Mouse (Mus musculus) inflammation-experienced regulatory T-cells, adult 6 months (primary cell): ENCODE data around the gene Inhba. TPM values are rescaled to one million over a fixed set of nuclear protein-coding genes. Genes with fewer than 3 reads are reported as not detected.

ENCODE experiments used
- ATAC-seq: one replicate; pipeline ENCODE4 v1.8.0; 2017
- polyA plus RNA-seq, 3 experiments: library from polyadenylated mRNA; unstranded; fragments of 100-300 nt; shearing (Covaris generic); gene quantifications; one replicate each; pipeline ENCODE4 v1.2.1; 2017

Gene Inhba
- polyA plus RNA-seq = under 1 TPM in 1 of 3 experiments, not detected in 2; 0.38 TPM

DNA sequence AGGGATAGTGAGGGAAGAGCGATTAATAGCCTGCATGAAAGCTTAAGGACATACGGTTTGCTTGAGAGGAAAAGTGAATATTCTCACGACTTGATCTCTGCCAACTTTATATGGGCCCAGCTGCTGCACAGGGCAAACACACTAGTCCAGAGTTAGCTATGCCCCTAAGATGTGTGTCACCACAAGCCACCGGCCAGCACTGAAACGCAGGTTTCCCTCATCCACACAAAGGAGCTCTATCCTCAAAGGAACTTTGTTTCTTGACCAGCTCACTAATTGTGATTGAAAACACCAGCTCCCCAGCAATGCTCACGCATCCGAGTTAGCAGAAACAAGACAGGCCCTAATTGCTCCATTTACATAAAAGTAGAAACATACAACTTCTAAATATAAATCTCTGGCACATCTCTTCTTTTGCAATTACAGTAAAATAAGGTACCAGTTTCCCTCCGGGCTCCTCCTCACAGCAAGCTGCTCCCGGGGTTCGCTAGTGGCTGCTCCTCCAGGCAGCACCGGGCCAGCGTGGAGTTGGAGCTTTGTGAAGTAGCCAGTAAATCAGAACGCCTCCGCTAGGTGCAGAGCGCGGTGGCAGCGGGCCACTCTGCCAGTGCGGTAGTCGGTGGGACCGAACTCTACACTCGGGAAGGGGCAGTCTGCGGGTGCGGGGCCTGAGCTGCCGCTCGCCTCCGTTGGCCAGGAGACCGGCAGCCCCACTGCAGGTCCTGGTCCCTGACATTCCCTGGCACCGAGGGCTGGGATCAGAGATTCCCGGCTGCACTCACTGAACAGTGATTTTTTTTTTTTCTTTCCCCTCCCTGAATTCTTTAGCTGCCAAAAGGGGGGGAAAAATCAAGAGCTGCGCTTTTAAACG lies at the start of gene Inhba:
TSS of gene Inhba (plus strand) at position 480 of the 871 bp plus-strand sequence.
- peak; percentile 22 for ATAC-seq

DNA sequence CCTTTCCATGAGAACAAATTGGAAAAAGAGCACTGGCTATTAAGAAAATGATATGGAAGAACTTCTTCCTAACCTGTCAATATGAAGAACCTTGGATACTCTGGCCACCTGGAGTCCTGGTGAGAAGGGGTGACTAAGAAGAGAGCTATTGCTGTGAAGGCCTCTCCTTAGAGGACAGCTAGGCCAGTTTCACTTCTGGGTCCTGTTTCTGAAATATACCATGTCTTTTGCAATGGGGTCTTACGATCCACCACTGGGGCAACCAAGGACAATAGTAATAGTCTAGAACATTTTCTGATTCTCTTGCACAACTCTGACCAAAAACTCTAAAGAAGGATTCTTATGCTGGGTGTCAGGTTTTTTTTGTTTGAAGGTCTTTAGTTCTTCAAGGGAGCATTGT lies 35.1 kb upstream of the Inhba start:
- no peak for ATAC-seq

DNA sequence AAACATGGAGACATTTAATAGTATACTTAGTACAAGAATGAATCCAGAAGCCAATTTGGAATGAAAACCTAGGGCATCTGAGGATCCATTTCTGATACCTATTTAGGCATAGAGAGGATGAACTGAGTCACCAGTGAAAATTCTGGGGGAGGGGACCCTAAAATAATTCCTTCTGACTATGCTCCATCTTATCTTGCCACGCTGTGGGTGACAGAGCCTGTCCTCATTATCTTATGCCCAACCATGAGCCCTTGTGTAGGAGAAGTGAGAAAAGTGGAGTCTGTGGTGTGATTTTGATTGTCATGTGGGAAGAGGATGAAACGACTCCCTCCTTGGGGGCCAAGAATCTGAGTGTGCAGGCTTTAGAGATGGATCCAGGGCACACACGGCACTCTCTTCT lies 32.1 kb upstream of the Inhba start:
- ATAC-seq = no peak

DNA sequence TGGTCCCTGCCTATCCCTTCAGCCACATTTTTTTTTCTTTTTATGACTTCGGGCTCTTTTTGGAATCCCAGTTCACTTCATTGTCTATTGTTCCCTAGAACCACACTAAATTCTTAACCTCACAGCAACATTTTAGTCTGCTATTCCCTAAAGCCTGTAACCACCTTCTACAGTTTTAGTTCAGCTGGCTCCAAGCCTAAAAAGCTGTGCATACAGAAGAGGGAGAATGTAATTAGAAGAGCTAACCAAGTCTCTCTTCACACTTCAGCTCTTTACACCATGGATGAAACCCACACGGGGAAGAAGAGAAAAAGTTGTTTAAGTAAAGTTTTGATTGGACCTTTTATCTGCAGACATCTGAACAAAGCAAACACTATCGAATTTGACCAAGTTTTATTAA lies 29.6 kb upstream of the Inhba start:
- no peak for ATAC-seq

DNA sequence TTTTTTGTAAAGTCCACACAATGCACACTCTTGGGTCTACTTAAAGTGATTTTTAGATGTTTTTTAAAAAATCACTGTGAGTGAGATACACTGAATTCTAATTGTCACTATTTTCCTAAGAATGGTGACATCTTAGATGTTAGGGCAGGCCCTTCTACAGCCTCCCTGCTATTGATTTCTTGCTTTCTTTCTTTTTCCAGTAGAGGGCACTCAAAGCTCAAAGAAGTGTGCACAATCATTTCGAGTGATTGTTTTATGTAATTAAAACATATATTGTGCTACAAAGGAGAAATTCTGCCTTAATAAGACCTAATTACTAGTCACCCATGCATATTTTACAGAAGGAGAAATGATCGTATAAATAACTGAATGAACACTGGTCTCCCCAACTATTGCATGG lies 25.9 kb upstream of the Inhba start:
- no peak for ATAC-seq

DNA sequence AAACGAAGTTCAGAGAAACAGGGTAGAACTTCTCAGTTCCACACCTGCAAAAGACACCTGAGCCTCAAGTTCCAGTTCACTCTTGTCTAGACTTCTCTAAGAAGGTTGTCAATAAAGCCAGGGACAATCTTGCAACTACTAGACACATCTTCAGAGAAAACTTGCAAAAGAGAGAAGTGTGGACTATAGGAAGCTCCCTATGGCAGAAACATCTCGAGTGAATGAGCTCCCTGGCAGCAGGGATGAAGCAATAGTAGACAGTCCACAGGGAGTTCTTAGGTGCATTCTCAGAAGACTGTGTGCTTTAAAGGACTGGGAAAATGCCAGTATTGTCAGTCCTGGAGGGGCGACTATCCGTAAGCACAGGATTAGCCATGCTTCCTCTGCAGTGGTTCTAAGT lies 25.5 kb upstream of the Inhba start:
- ATAC-seq = no peak

DNA sequence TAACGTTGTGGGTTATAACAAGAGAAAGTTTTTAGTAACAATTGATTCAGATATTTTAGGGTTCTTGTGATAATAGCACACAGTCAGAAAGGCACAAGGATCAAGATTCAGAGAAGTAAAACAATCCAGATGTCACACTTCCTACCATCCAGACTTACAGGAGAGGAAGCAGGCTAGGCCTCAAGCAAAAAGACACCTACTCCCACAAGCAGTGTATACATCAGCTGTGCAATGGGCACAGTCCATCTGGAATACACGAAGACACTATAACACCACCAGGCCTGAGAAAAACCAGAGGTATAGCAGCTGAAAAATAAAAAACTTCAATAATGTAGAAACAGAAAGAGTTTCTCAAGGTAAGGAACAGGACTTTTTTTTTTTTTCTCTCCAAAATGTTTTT lies 16.3 kb upstream of the Inhba start:
- no peak for ATAC-seq

DNA sequence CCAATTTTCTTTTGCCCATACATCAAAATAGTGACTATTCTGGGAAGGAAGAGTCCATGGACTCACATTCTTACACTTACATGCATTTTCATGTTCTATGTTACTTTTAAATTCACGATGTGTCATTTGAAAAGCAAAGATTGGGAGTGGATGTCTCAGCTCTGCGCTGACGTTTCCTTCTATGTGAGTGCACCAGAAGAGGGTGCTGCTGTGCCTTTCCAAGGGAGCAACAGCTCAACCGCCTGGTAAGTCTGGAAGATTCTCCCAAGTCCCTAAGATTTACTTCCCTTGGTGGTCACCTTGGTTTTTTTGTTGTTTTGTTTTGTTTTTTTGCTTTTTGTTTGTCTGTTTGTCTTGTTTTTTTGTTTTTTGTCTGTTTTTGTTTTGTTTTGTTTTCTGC lies 6.1 kb upstream of the Inhba start:
- no peak for ATAC-seq

DNA sequence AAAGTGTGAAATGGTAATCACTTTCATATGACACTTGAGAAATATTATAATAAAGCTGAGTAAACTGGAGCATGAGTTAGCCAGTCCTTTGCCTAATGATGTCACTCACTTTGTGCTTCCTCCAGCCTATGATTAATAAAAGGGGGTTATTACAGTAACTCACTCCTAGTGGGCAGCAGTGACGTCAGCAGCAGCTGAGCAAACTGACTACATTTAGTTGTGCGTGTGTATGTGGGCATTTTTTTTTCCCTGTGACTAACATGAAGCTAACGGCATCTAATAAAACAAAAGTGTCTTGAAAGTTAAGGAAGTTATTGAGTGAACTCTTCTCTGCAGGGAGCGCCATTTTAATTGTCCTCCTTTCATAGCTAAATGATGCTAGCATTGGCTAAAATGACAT lies 3.9 kb upstream of the Inhba start:
- no peak for ATAC-seq

DNA sequence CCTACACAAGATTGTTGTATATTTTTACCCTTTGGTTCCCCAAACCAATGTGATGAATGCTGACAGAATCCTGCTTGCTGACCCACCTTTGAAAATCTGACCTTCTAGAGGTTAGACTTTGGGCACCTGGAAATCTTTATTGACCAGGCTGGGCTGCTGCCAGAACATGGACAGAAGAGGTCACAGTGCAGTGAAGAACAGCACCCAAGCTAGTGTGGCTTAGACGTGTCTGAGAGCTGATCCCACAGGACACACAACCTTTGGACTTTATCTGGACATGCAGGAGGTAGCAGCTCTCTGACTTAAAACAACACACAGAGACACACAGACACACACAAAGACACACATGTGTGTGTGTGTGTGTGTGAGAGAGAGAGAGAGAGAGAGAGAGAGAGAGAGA lies 3.3 kb upstream of the Inhba start:
- no peak for ATAC-seq

DNA sequence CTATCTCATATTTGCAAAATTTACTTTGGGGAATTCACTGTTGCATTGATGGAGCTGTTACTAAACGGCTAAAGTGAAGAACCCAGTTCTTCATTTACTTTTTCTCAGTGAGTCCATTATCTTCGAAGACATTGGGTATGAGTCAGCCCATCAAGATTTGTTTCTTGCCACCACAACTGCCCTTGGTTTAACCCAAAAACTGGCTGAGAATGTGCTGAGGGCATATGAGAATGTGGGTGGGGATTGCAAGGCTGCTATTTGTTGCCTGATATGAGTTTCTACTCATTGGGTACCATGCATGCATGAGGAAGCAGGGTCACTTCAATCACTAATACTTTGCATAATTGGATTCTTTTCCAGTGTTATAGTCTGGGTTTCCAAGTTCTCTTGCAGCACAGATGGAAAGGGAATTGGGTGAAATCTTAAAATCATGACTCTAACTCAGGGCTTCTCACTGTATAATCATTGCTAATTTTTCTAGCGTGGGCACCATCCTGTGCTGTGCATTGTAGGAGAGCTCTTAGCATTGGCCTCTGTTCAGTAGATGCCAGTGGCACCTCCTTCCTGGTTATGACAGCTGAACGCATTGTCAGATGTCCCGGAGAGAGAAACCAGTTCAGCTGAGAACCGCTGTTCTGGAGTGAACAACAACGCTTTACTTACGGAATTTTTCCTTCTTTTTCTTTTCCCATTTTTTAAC lies 1.7 kb upstream of the Inhba start:
- ATAC-seq = no peak

DNA sequence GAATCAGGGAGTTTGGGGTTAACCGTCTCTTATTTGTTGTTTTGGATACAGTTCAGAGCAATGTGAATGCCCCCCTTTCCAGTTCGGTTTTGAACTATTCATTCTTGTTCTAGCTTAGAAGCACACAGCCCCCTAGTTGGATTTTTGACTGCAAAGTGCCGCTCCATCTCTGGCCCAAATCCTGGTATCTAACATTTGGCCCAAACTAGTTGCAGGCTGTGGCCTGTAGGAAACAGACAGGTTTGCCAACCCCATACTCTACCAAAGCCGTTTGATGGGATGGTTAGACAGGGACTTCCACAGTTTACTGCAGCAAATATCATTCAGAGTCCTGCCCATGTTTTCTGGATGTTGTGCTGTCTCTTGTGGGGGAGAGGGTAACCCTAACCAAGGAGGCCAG lies 1.1 kb upstream of the Inhba start:
- no peak for ATAC-seq

DNA sequence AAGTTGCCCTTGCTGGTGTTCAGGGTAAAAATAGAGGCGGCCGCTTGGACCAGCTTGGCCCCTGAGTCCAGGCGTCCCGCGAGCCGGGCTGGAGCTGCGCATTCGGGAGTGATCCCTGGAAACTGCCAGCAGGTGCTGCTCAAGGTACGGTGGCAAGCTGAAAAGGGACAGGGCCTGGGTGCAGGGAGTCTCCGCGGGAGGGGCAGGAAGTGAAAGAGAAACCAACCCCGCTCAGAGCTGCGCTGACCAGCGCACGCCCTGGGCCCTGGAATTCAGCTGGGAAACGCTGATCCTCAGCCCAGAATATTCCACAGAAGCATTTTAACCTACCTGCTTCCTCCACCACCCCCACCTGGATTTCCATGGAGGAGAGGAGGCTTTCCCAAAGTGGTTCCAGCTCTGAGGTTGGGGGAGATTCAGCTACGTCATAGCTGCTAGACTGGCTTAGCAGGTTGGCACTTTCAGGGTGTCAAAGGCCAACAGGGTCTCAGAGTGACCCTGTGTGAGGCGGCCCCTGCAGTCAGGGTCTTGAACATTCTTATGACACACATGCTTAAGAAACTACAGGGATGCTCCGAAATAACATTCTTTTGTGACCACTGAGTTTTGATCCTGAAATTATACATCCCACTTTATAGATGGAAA lies 714 bp downstream of the Inhba start:
- ATAC-seq = peak; percentile 81

DNA sequence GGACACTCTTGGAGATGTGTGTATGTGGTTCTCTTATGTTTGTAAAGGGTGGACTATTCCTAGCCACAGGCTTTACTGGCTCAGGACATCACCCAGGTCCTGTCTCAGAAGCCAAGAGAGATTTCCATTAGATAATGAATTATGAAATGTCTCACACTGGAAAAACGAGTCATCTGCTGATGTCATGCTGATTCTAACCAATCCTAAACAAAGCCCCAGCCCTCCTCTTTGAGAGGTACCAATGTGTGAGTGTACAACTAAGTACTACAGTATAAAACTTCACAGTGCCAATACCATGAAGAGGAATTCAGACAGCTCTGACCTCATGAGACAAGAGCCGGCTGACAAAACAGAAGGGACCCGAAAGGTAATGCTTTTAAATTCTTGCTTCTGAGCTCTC lies 2.5 kb downstream of the Inhba start:
- ATAC-seq = no peak

DNA sequence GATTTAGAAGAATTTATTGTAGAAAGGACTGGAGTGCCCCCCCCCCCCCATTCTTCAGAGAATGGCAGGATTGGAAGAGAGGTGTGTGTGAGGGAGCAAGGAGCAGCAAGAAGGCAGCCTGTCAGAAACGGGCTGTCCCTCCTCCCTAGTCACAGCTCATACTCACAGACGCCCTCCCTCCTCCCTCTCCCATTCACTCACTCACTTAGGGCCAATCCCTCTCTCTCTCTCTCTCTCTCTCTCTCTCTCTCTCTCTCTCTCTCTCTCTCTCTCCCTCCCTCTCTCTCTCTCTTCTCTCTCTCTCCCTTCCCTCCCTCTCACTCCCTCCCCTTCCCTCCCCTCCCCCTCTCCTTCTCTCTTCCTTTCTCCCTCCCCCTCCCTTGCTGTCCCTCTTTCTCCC lies 4.9 kb downstream of the Inhba start:
- no peak for ATAC-seq

DNA sequence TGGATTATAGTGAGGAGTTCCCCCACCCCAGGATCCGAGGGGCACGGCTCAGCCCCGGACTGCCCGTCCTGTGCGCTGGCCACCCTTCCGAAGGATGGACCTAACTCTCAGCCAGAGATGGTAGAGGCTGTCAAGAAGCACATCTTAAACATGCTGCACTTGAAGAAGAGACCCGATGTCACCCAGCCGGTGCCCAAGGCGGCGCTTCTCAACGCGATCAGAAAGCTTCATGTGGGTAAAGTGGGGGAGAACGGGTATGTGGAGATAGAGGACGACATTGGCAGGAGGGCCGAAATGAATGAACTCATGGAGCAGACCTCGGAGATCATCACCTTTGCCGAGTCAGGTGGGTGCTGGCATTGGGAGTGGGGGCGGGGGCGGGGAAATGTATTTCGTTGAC lies 5.7 kb downstream of the Inhba start:
- ATAC-seq = no peak

DNA sequence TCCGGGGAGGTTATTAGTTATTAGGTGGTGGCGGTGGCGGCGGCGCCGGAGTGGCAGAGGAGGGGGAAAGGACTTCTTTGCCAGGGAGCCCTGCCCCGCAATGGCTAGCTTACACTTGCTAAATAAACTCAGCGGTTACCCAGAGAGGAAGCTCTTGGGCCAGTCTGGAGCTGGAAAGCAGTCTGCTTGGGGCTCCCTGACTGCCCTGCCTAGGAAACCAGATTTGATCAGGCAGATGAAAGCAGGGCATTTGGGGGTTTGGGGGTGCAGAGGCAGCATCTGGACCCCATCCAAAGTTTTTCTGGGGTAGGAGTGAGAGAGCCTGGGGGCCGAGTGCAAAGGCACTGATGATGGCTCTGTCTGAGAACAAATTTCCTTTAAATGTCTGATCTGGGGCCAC lies 6.1 kb downstream of the Inhba start:
- no peak for ATAC-seq

DNA sequence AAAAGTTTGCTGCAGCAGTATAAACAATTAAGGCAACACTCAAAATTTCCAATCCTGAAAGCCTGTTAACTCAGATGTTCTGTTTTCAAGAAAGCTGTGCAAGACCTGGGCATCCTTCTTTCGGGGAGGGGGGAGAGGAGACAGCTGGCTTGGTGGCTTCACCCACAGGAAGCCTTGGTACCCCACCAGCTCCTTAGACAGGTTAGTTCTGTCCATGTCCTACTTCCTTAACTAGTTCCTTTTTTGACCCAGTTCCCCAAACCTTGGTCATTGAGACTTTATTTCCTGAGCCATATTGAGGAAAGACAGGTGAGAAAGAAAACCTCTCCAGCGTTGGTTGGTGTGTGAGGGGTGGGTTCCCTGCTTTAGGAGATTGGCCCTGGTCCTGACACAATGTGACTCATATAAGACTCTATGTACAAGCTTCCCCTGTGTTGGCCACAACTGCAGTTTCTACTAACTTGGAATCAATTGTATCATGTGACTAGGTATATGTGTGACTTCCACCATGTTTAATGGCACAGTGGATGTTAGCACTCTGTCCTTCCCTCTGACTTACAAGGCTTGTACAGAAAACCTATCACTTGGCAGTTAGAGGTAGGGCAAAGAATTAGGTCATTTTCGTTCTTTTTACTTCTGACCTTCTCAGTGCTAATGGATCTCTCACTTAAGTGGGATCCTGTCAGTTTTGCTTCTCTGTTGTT lies 7.3 kb downstream of the Inhba start:
- ATAC-seq = no peak

DNA sequence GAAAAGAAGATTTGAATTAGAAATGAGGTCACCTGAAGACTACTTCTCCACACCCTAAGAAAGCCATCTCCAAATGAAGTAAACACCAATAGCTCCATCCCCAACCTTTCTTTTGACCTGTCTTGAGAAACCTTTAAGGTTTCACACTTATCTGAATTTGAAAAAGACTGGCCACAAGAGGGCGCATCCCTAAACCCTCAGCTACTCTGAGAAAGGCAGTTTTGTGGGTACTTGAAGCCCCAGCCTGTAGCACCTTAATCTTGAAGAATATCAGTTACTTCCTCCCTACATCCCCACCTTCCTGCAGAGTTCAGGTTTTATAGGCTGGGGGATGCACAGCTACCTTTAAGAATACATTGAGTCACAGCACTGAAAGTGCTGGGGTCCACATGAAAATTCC lies 9.0 kb downstream of the Inhba start:
- no peak for ATAC-seq

DNA sequence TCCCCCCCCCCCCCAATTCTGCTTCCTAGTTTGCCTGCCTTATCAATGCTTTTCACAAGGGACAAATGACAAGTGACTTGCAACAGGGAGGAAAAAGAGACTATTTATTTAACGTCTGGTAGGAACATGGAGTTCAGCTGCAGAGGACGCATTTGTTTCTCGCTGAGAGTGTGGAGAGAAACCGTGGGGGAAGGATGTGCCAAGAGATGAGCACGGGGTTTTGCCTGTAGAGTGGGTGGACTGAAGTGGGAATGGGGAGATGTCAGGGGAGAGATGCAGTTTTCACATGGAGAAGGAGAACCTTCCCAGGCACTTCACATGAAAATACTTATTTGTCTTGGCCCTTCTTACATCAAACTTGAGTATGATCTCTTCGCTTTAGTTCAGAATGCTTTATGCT lies 9.5 kb downstream of the Inhba start:
- no peak for ATAC-seq

DNA sequence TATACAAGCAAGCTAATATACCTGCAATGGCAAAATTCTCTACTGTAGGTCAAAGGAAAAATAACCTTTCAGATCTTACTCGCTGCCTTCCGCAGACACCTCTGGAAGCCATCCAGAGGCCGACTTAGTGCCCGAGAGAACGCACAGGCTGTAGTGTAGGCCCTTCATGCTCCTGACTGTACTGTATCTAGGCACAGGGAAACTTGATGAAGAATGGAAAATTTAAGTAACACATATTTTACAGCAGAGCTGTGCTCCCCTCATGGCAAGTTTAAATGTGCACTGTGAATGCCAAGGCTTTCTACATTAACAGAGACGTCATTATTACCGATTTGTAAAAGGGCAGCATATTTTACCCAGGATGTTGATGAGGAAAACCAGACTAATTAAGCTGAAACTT lies 10.2 kb downstream of the Inhba start:
- no peak for ATAC-seq

DNA sequence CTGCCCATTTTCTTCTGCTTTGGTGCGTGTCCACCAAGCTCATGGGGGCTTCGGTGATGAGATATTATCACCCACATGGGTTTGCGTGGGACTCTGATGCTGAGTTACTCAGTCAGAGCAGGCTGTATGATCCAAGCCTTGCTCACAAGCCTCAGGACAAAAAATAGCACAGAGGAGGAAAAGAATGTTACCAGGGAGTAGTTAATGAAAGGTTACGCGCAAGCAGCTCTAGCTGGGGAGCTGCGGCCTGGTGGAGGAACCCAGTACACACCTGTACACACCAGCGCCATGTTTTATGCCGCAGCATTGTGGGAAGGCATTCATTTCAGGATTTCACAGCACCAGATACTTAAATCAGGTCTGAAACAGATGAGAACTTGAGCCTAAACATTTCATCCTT lies 10.9 kb downstream of the Inhba start:
- no peak for ATAC-seq
